Mouse (Mus musculus) cerebellum, postnatal 14 days (tissue): Measurements from ENCODE around the gene Ctsq.
"Not testable (repeated sequence)": the region's sequence is repeated elsewhere in the genome, so short reads cannot be mapped to it uniquely, and the experiment has no call there.

Experiments used
- DNase-seq, 2 experiments: peaks; one replicate each; pipeline ENCODE4 v3.0.0; 2021; ENCODE audit warnings: mixed read lengths in 2 of 2

The Ctsq gene

DNA sequence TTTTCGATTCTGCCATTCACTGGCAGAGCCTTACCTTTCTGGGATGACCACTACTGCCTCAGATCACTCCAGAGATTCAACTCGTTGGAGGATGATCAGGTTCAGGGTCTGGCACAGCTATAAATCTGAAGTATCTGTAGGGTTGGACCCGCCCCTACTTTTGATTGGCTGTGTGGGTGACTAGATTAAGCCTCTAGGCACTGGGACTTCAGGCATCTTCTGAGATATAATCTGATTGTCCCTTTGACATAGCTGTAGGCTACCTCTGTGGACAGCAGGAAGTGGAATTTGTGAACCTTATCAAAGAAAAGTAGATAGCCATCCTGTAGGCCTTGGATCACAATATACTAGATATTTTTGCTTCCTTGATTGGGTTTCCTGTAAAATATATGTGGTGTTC lies at the start of gene Ctsq:
TSS of gene Ctsq (minus strand) at position 101 of the 400 bp plus-strand sequence.
- no peak for DNase-seq

DNA sequence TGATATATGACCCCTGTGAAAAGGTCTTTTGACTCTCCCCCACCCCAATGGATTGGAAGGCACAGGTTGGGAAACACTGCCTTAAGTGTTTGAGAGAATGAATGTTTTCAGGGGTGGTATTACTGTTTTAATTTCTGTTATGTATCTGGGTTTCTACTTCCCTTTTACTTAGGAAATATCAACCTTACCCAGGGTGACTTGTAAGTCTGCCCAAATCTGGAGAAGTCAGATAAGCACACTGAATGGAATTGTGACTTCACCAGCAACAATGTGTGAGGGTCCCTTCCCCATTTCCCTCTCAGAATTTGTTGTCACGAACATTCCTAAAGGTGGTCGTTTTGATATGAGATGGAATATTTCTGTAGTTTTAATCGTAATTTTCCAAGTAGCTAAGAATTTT lies 17.6 kb downstream of the Ctsq start:
- no peak for DNase-seq

DNA sequence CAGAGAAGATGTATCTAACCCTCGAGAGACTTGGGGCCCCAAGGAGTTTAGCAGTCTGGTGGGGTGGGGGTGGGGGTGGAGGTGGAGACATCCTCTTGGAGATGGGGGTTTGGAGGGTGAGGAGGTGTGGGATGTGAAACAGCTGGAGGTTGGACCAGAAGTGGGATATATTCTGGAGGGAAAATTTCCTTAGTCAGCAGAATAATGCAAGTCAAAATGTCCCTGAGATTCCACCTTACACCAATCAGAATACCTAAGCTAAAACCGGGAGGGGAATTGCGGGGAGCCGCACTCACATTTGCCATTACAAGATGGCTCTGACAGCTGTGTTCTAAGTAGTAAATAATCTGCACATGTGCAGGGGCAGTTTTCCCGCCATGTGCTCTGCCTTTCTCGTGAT lies 18.6 kb downstream of the Ctsq start:
- DNase-seq: no peak

DNA sequence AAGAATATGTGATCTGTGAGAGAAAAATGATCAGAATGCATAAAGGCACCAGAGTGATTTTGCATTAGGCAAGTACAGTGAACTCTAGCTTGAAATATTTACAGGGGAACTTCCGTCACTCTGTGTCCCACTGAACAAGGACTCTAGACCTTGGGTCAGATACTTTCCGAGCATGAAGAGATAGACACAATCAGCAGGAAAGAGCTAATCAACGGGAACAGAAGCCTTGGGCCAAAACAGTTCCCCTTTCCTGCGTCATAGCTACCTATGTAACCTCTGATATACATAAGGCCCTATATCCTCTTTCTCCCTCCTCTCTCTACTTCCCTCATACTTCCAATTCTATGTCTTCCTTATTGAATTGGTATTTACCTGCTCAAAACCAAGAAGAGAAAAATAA lies 30.3 kb downstream of the Ctsq start:
- no peak for DNase-seq

DNA sequence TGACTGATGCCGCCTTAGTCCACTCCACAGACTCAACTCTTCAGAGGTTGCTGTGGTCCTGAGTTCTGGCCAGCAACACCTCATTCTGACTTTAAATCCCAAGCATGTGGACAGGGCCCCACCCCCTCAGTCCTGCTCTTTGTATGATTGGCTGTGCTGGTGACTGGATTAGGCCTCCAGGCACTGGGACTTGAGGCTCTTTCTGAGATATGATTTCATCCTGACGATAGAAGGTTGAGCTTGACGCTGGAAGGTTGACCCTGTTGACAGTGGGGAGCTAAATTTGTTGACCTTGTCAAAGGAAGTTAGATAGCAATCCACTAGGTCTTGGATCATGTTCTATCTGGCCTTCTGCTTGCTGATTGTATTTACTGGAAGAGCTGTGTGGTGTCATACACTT lies 34.6 kb downstream of the Ctsq start, which contains the start of gene Ctsj:
TSS of gene Ctsj (minus strand) at position 101 of the 400 bp plus-strand sequence.
- DNase-seq: no peak

DNA sequence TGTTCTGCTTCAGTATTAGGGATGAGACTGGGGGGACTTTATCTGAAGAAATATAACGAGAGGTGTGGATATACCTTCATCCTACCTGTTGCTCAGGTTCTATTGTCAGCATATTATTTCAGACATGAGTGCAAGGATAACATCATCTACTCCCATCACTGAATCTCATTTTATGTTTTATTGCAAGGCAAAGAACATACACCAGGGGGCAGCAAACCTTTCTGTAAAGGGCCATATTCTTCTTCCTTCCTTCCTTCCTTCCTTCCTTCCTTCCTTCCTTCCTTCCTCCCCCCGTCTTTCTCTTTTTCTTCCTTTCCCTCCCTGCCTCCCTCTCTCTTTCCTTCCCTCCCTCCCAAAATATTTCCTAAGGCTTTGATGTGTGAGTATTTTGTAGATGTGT lies 42.8 kb downstream of the Ctsq start:
- DNase-seq: no peak

DNA sequence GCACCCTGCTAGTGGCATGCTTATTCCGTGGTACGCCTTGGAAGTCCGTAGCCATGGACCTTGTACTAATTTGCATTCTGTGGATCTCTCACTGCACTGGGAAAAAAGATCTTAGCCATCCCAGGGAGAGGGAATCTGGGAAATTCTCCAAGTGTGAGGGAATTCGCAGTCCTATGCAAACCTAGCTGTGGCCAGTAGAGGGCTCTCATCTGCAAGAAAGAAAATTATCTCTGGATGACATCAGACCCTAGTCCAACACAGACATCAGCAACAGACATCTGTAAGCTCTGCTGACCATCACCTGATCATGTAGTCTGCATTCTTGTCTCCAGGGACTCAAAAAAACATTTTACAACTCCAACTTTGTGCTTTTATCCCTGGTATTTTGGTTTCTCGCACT lies 53.5 kb downstream of the Ctsq start:
- not testable (repeated sequence) for DNase-seq
